Mouse (Mus musculus) hindbrain, embryonic 14.5 days (tissue): ENCODE data around the gene Epha10. TPM values are rescaled to one million over a fixed set of nuclear protein-coding genes. Genes with fewer than 3 reads are reported as not detected.
"Not testable (repeated sequence)": the region's sequence is repeated elsewhere in the genome, so short reads cannot be mapped to it uniquely, and the experiment has no call there.

Experiments used
- ATAC-seq: fragments of 200-750 bp; cut with Nextera tagmentation; 2 replicates; pipeline ENCODE4 v1.8.0; 2017; ENCODE audit warnings: moderate number of reproducible peaks, mild to moderate bottlenecking, moderate TSS enrichment, moderate library complexity; ENCODE audit not compliant: low FRiP score
- DNase-seq: peaks from one replicate; pipeline ENCODE4 v3.0.0-alpha.2; 2015; ENCODE audit warnings: low spot score
- H3K27ac ChIP-seq: fragments of 300-500 bp; sonication (generic); 2 replicates; pipeline ENCODE4 v1.5.1; 2014; ENCODE audit warnings: mild to moderate bottlenecking, moderate library complexity
- H3K27me3 ChIP-seq: fragments of 300-500 bp; sonication (generic); 2 replicates; pipeline ENCODE4 v1.6.1; 2014; ENCODE audit warnings: mild to moderate bottlenecking, low read length, mixed read lengths; ENCODE audit not compliant: control insufficient read depth, insufficient read depth
- H3K36me3 ChIP-seq: fragments of 300-500 bp; sonication (generic); replicated peaks from 2 replicates; pipeline ENCODE4 v1.6.1; 2014; ENCODE audit not compliant: control insufficient read depth, insufficient read depth
- H3K4me1 ChIP-seq: fragments of 300-500 bp; sonication (generic); replicated peaks from 2 replicates; pipeline ENCODE4 v1.6.1; 2014; ENCODE audit warnings: antibody characterized with exemption, low read length, mixed read lengths; ENCODE audit not compliant: control insufficient read depth, insufficient read depth
- H3K4me2 ChIP-seq: fragments of 300-500 bp; sonication (generic); replicated peaks from 2 replicates; pipeline ENCODE4 v1.6.1; 2014; ENCODE audit warnings: mild to moderate bottlenecking, moderate library complexity
- H3K4me3 ChIP-seq: fragments of 300-500 bp; sonication (generic); replicated peaks from 2 replicates; pipeline ENCODE4 v1.5.1; 2014; ENCODE audit warnings: mild to moderate bottlenecking, low read length
- H3K9ac ChIP-seq: fragments of 300-500 bp; sonication (generic); 2 replicates; pipeline ENCODE4 v1.6.1; 2014
- H3K9me3 ChIP-seq: fragments of 300-500 bp; sonication (generic); 2 replicates; pipeline ENCODE4 v1.6.1; 2016; ENCODE audit warnings: low read length; ENCODE audit not compliant: control insufficient read depth
- WGBS: fragments of 180-500 bp; shearing (Covaris S2); extraction: QIAGEN DNeasy Blood & Tissue Kit; methylation state at CpG from one replicate; pipeline ENCODE4 v1.1.7; 2014; 5-methylcytosine and 5-hydroxymethylcytosine counted together
- polyA plus RNA-seq: library from polyadenylated mRNA; unstranded; fragments of >200 nt; fragmentation: Nextera tagmentation; extraction: Ambion mirVana; gene quantifications from 2 replicates; pipeline ENCODE4 v1.2.1, GENCODE M21; 2014

The Epha10 gene
- polyA plus RNA-seq, 1 experiment from 2014 or later = 8.7 TPM

DNA sequence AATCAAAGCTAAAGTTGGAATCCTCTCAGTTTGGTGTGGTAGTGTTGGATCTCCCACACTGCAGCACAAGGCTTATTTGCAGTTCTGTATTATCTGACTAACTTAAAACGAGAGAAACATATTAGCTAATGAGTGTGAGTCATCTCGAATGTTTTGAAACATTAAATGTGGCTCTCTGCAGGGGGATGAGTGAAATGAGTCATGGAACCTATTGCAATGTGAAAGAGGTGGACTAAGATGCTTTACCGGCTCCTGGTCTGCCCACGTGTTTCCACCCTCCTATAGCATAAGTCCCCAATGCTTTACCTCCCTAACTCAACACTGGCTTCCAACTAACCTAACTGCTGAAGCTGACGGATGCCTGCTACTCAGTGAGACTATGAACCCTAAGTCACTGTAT, 47.4 kb downstream of the Epha10 start:
- Histone ChIP-seq H3K4me3 (no peak overlapping the region), H3K36me3 (peaks cover 25% of the 10 kb centered on the region), H3K4me1 (no peaks in the 10 kb centered on the region), H3K27me3 (no peaks in the 10 kb centered on the region), H3K4me2 (no peak overlapping the region), H3K9me3 (no peaks in the 10 kb centered on the region), H3K27ac (no peak overlapping the region), H3K9ac (no peak overlapping the region)
- no peak for ATAC-seq
- WGBS = 94% methylated on average over 5 of the region's 5 CpGs
- no peak for DNase-seq

DNA sequence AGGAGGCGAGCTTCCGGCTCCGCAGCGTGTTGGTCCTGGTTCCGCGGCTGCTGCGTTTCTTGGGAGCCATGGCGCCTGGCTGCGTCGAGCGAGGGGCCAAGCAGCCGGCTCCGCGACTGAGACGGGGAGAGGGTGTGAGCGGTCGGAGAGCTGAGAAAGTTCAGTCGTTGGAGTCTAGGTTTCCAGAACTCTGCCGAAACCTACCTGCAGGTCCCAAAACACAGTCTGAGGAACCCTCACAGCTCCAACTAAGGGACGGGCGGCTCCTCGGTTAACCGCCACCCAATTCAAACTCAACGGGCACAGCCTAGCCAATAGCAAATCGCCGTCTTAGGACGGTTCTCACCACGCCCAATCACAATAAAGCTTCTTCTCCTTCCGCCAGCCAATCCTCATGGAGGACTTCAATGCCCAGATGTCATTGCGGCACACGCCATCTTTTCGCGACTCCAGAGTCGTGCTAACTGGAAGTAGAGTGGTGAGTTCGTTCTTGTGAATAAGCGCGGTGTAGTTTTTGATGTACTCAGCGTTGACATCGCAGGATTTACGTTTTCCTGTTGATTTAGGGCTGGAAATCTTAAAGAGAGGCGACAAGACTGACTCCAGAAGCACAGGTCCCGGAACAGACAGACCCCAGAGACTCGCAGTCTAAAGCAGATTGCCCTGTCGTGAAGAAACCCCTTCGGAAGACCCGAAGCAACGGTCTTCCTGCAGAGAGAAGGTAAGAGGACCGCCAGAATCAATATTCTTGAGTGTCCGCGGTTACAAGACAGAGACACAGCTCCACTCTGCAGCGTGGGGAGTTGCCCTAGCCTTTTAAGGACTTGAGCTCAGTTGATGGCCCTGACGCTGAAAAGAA, 56.1 kb downstream of the Epha10 start, which contains the start of gene 9930104L06Rik:
TSS of gene 9930104L06Rik (plus strand) at position 436 of the 859 bp plus-strand sequence.
- under 1% methylated on average over 52 of the region's 52 CpGs for WGBS

DNA sequence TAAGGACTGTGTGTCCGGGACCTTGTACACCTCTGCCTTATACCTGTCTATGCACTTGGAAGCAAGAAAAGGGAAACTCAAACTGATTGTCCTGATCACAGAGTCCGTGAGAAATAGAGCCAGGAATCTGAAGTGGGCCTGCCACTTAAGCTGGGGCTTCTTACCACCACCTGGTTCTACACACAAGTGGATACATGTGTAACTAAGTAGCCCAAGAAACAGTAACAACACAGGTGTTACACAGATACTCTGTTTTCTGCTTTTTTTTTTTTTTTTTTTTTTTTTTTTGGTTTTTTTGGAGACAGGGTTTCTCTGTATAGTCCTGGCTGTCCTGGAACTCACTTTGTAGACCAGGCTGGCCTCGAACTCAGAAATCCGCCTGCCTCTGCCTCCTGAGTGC, 58.5 kb downstream of the Epha10 start, which contains the start of gene Cdca8:
TSS of gene Cdca8 (minus strand) at position 101 of the 400 bp plus-strand sequence.
- not testable (repeated sequence) for H3K9ac ChIP-seq, H3K9me3 ChIP-seq, H3K27me3 ChIP-seq, H3K4me3 ChIP-seq, H3K27ac ChIP-seq, H3K4me2 ChIP-seq, ATAC-seq, DNase-seq
- Histone ChIP-seq H3K4me1 (peaks cover 16% of the 10 kb centered on the region), H3K36me3 (peaks cover 30% of the 10 kb centered on the region)
- WGBS = 99% methylated on average over 4 of the region's 4 CpGs

More for the DNA sequence above, 56.1 kb downstream of the Epha10 start, which contains the start of gene 9930104L06Rik:
- Histone ChIP-seq H3K4me3 (peak within 1 kb of the TSS; percentile 43), H3K36me3 (peaks cover 20% of the 10 kb centered on the region), H3K27me3 (no peaks in the 10 kb centered on the region), H3K27ac (no peak within 1 kb of the TSS), H3K4me2 (peak within 1 kb of the TSS; percentile 90), H3K9me3 (no peaks in the 10 kb centered on the region), H3K9ac (peak within 1 kb of the TSS; percentile 72), H3K4me1 (peaks cover 16% of the 10 kb centered on the region)
- peak; percentile 98 for DNase-seq
- ATAC-seq = peak; percentile 99

DNA sequence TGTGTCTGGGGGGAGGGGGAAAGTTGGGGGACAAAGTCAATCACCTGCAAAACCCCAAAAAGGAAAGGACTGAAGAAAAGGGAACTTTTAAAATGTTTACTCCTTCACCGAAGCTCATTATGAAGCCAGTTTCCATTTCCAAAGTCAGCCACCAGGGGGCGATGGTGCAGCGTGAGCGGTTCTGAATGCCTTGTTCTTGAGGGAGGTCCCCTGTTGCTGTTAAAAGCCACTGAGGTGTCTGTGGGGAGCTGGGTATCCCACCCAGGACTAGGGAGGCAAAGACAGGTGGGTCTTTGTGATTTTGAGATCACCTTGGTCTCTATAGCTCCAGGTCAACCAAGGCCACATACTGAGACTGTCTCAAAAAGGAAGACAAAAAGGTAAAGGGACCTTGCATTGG, 62.3 kb downstream of the Epha10 start:
- DNase-seq = peak; percentile 96
- WGBS = 10% methylated on average over 4 of the region's 4 CpGs
- Histone ChIP-seq H3K9me3 (no peaks in the 10 kb centered on the region), H3K36me3 (peaks cover 38% of the 10 kb centered on the region), H3K4me1 (no peaks in the 10 kb centered on the region), H3K27me3 (no peaks in the 10 kb centered on the region), H3K27ac (no peak overlapping the region), H3K4me2 (no peak overlapping the region), H3K4me3 (no peak overlapping the region), H3K9ac (no peak overlapping the region)
- no peak for ATAC-seq

DNA sequence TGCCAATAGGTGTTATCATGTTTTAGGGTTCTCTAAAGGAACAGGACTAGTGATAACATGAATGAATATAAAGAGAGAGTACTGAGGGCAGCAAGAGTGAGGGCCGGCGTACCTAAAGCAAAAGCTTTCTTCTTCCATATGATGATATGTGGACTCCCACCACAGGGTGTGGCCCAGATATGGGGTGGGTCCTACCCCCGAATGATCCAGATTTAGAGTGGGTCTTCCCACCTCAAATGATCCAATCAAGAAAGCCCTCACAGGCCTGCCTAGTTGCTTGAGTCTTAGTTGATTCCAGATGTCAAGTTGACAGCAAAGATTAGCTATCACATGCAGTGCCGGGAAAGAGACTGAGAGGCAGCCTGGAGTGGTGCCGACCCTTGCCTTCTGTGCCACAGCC, 63.1 kb downstream of the Epha10 start:
- Histone ChIP-seq H3K27ac (no peak overlapping the region), H3K36me3 (peaks cover 32% of the 10 kb centered on the region), H3K27me3 (no peaks in the 10 kb centered on the region), H3K4me2 (no peak overlapping the region), H3K4me1 (no peaks in the 10 kb centered on the region), H3K9me3 (no peaks in the 10 kb centered on the region), H3K4me3 (no peak overlapping the region), H3K9ac (no peak overlapping the region)
- no peak for ATAC-seq
- 95% methylated on average over 5 of the region's 5 CpGs for WGBS
- DNase-seq = no peak

DNA sequence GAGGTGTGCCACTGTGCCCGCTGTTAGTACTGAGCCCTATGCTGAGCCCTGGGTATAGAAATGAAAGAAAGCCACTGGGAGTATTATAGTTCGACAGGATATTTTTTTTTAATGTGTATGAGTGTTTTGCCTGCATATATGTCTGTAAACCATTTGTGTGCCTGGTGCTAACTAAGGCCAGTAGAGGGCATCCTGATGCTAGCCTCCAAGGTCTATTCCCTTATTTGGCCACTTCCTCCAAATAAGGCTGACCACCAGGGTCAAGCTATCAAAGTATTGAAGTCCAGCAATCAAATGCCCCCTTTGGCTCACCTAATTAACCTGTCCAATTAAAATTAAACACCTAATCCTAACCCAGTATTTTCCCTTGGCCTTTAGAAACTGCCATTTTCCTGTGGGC, 64.3 kb downstream of the Epha10 start:
- Histone ChIP-seq H3K4me3 (no peak overlapping the region), H3K9ac (no peak overlapping the region), H3K27ac (no peak overlapping the region), H3K4me2 (no peak overlapping the region), H3K4me1 (no peaks in the 10 kb centered on the region), H3K36me3 (peaks cover 25% of the 10 kb centered on the region), H3K9me3 (no peaks in the 10 kb centered on the region), H3K27me3 (no peaks in the 10 kb centered on the region)
- DNase-seq (no peak), ATAC-seq (no peak)
- 76% methylated on average over 2 of the region's 2 CpGs for WGBS

DNA sequence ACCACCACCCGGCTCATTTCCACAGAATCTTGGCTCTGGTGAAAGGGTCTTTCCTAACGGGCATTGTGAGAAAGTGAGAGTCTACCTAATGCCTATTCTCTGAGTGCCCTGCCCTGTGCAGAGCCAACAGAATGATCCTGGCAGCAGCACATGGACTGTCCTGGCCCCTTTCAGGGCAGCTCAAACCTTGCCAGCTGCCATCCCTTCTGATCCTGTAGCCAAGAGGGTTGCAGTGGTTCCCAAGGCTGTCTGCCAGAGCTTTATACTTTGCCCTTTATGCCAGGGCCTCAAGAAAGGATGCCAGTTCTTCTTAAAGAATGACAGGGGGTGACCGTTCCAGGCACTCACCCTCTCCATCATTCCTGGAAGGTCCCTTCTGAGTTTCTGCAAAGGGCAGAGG, 68.8 kb downstream of the Epha10 start:
- Histone ChIP-seq H3K27me3 (no peaks in the 10 kb centered on the region), H3K9me3 (no peaks in the 10 kb centered on the region), H3K9ac (no peak overlapping the region), H3K4me2 (no peak overlapping the region), H3K27ac (no peak overlapping the region), H3K4me3 (no peak overlapping the region), H3K4me1 (no peaks in the 10 kb centered on the region), H3K36me3 (0 out of 2 replicates have a peak, but pooled peaks cover 8% of the 10 kb centered on the region)
- 85% methylated on average over 3 of the region's 3 CpGs for WGBS
- no peak for DNase-seq
- no peak; the same call in 1 of the 2 replicates for ATAC-seq

DNA sequence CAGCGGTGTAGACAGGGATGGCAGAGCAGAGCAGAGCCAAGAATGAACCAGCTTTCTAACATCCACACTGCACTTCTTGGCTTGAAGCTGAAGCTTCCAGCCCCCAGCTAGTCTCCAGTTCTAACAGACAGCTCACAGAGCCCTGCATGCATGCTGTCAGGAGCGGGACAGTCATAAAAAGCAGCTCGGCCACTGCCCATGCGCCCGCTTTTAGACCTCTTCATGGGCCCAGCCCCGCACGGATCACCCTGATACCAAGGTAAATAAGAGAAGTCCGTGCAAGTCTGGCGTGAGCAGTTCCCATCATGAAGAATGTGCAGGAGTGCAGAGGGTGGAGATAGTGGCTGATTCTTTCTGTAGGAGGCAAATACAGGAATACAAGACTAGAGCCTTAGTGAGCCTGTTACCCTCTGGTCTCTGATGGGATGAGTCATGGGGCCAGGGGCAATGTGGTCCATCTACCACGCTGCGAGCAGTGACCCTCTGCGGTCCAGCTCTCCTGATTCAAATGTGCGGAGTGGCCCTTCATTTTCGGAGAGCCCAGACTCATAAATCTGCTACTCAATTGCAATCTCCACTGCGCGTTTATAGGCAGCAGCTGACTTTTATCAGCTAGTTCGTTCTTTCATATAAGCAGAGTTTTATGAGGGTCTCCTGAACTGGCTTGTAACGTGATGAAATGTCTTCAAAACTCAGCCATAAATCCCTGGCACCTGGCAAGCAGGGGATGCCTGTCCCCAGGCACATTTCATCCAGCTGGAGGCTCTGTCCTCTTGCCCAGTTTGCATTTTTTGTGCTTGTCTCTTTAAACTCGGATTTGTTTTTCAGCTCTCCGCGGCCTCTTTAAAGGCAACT, 69.7 kb downstream of the Epha10 start:
- no peak overlapping the region for H3K4me3 ChIP-seq
- ATAC-seq = no peak
- 0 out of 2 replicates have a peak, but pooled peaks cover 8% of the 10 kb centered on the region for H3K36me3 ChIP-seq
- no peak overlapping the region for H3K9ac ChIP-seq
- 85% methylated on average over 21 of the region's 21 CpGs for WGBS
- H3K4me1 ChIP-seq = no peaks in the 10 kb centered on the region
- no peaks in the 10 kb centered on the region for H3K27me3 ChIP-seq
- no peak for DNase-seq
- H3K9me3 ChIP-seq = no peaks in the 10 kb centered on the region
- no peak overlapping the region for H3K27ac ChIP-seq
- H3K4me2 ChIP-seq = no peak overlapping the region

DNA sequence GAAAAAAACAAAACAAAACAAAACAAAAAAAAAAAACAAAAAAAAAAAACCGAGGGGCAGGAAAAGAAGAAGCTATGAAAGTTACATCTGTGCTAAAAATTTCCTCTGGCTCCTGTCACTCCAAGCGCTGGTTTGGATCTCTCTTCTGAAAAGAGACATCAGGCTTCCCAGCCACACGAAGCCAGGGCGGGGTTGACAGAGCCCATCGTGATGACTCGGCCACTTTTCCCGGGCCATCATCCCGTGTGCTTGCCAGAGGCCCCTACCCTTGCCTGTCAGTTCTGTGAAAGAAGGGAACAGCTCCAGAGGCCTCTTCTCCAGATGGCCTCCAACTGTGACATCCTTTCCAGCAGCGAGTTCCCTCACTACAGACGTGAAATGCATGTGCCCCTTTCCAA, 70.3 kb downstream of the Epha10 start:
- DNase-seq (no peak), ATAC-seq (no peak)
- Histone ChIP-seq H3K36me3 (0 out of 2 replicates have a peak, but pooled peaks cover 2% of the 10 kb centered on the region), H3K27ac (no peak overlapping the region), H3K27me3 (no peaks in the 10 kb centered on the region), H3K4me3 (no peak overlapping the region), H3K9me3 (no peaks in the 10 kb centered on the region), H3K4me1 (no peaks in the 10 kb centered on the region), H3K4me2 (no peak overlapping the region), H3K9ac (no peak overlapping the region)
- 45% methylated on average over 10 of the region's 10 CpGs for WGBS
